Mouse (Mus musculus): Measurements from ENCODE around the gene 4932438A13Rik. TPM values are rescaled to one million over a fixed set of nuclear protein-coding genes. Genes with fewer than 3 reads are reported as not detected.

The 4932438A13Rik gene
- total and polyA plus RNA-seq, 2 experiments from 2014 or later: 62.2 to 63.9 TPM

DNA sequence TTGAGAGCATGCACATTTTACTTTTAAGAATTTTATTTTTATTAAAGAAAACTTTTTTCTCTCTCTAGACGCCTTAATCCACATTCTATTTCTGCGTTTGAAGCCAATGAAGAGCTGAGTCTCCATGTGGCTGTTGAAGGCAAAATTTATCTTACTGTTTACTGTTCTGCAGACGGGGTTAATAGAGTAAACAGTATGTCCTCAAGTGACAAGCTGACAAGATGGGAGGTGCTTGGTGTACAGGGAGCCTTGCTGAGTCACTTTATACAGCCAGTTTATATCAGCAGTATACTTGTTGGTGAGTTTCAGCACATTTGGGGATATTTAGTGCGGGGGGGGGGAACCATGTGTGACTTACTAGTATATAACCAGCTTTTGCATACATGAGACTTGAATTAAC lies 222.0 kb downstream of the 4932438A13Rik start:
- ATAC-seq (ENCODE audit: low FRiP score) (no peak), DNase-seq (ENCODE audit: low spot score) (no peak)
- no peak overlapping the region for H3K27ac ChIP-seq (ENCODE audit: low read depth, low read length)
- no peak overlapping the region for H3K9ac ChIP-seq (replicated peaks; ENCODE audit: low read length, poor library complexity, severe bottlenecking)
- no peak overlapping the region for H3K4me3 ChIP-seq (ENCODE audit: low read depth, low read length)
- WGBS: 88% methylated on average over 4 of the region's 4 CpGs
- no peak for TF ChIP-seq CTCF (IDR thresholded peaks at IDR 0.05)
- no peak overlapping the region for H3K4me2 ChIP-seq (ENCODE audit: low read depth, low read length, poor library complexity, severe bottlenecking)
- no peaks in the 10 kb centered on the region for H3K27me3 ChIP-seq (ENCODE audit: insufficient read depth, low read length)
- no peaks in the 10 kb centered on the region for H3K9me3 ChIP-seq (ENCODE audit: low read length)
- H3K4me1 ChIP-seq (ENCODE audit: insufficient read depth, low read length): no peaks in the 10 kb centered on the region
- no peaks in the 10 kb centered on the region for H3K36me3 ChIP-seq (ENCODE audit: insufficient read depth, low read length)

DNA sequence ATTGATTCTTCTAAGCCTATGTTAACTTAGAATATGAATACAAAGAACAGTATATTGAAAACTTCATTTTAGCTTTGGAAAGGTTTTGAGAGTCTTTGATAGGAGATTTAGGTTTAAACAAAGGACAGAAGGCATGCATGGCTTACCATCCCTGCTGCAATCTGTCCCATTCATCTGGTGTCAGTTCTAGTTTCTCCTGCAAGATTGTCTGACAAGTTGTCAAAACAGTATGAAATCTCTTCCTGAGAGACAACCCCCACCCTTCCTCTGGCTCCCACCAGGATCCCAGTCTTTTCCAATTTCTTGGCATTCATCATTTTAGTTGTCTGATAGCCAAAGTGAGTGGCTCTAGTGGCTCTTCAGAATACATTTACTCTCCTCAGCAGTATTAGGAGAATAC lies 227.8 kb downstream of the 4932438A13Rik start:
- Histone ChIP-seq H3K9ac (replicated peaks; ENCODE audit: low read length, poor library complexity, severe bottlenecking) (no peak overlapping the region), H3K27me3 (ENCODE audit: insufficient read depth, low read length) (no peaks in the 10 kb centered on the region), H3K4me1 (ENCODE audit: insufficient read depth, low read length) (no peaks in the 10 kb centered on the region), H3K4me2 (ENCODE audit: low read depth, low read length, poor library complexity, severe bottlenecking) (no peak overlapping the region), H3K36me3 (ENCODE audit: insufficient read depth, low read length) (no peaks in the 10 kb centered on the region), H3K27ac (ENCODE audit: low read depth, low read length) (no peak overlapping the region), H3K9me3 (ENCODE audit: low read length) (no peaks in the 10 kb centered on the region), H3K4me3 (ENCODE audit: low read depth, low read length) (no peak overlapping the region)
- TF ChIP-seq CTCF (IDR thresholded peaks at IDR 0.05): no peak
- no peak for DNase-seq (ENCODE audit: low spot score)
- no peak for ATAC-seq (ENCODE audit: low FRiP score)

Other genes with a start within 250 kb of the 4932438A13Rik start
- gene Bbs7, start 249.6 kb upstream of the 4932438A13Rik start, total RNA-seq (2014; rRNA removed): 13.2 and 16.8 TPM in 2 replicates
- gene Bbs7, start 249.6 kb upstream of the 4932438A13Rik start, polyA plus RNA-seq (2015; fragmentation: Nextera tagmentation; extraction: Ambion mirVana): 15.6 and 16.2 TPM in 2 replicates
- 21.5 and 29.9 TPM in 2 replicates for gene Trpc3, start 172.9 kb upstream of the 4932438A13Rik start, total RNA-seq (2014; rRNA removed)
- gene Trpc3, start 172.9 kb upstream of the 4932438A13Rik start, polyA plus RNA-seq (2015; fragmentation: Nextera tagmentation; extraction: Ambion mirVana): 9.0 and 9.9 TPM in 2 replicates
- 1.3 TPM in 1 of 2 replicates, not detected in the other for gene Adad1, start 200.4 kb downstream of the 4932438A13Rik start, total RNA-seq (2014; rRNA removed)
- gene Adad1, start 200.4 kb downstream of the 4932438A13Rik start, polyA plus RNA-seq (2015; fragmentation: Nextera tagmentation; extraction: Ambion mirVana): 0.32 TPM in 1 of 2 replicates, not detected in the other

Measured in midbrain, postnatal 0 days (tissue).